Comparison of ENCODE assay signal across 27 mouse cellular contexts in genomic region chr17:35005158-35005557, GRCm38 (mm10). TPM values are rescaled to one million over a fixed set of nuclear protein-coding genes. Genes with fewer than 3 reads are reported as not detected.
DNase-seq lines count a peak whose midpoint lies in the region; ATAC-seq and TF ChIP-seq lines count a peak whose summit lies in the region.
"Had no signal": no experiment of that assay in that cellular context is flagged by ENCODE, and none has a peak within 500 bp of the region (broad histone marks: within the 10 kb centered on the region; RNA-seq: fewer than 3 reads in every experiment).

No protein-coding gene starts in this region.

- peaks cover 17% of the 10 kb centered on the region for H3K4me1 ChIP-seq in limb, embryonic 13.5 days
- H3K4me1 ChIP-seq in limb, embryonic 10.5 days = peaks cover 20% of the 10 kb centered on the region

- no peak overlapping the region for H3K4me3 ChIP-seq in gastrocnemius, adult 2 months
- H3K4me3 ChIP-seq in limb, embryonic 13.5 days = no peak overlapping the region
- H3K4me3 ChIP-seq in limb, embryonic 10.5 days = no peak overlapping the region
- H3K4me3 ChIP-seq: embryonic facial prominence, embryonic 15.5 days; limb, embryonic 15.5 days; myocyte had no signal

- H3K27me3 ChIP-seq in limb, embryonic 13.5 days = no peaks in the 10 kb centered on the region
- H3K27me3 ChIP-seq in limb, embryonic 10.5 days (ENCODE audit: low read depth, poor library complexity, severe bottlenecking) = no peaks in the 10 kb centered on the region
- H3K27me3 ChIP-seq: embryonic facial prominence, embryonic 15.5 days; limb, embryonic 15.5 days had no signal

- intact Hi-C loops in gastrocnemius, adult 2 months (cut with DNase I) = no loop called here

- H3K9me3 ChIP-seq in limb, embryonic 13.5 days = no peaks in the 10 kb centered on the region
- H3K9me3 ChIP-seq in limb, embryonic 10.5 days (replicated peaks) = no peaks in the 10 kb centered on the region
- H3K9me3 ChIP-seq: embryonic facial prominence, embryonic 15.5 days; limb, embryonic 15.5 days had no signal

- 0 out of 2 replicates have a peak overlapping the region, but pooled peaks have one; percentile 13 for H3K9ac ChIP-seq in limb, embryonic 13.5 days
- H3K9ac ChIP-seq: embryonic facial prominence, embryonic 15.5 days; limb, embryonic 15.5 days; lung, embryonic 14.5 days had no signal

- H3K36me3 ChIP-seq in limb, embryonic 13.5 days = peaks cover 60% of the 10 kb centered on the region
- peaks cover 73% of the 10 kb centered on the region for H3K36me3 ChIP-seq in limb, embryonic 10.5 days

- WGBS in limb, embryonic 13.5 days = 86% methylated on average over 10 of the region's 10 CpGs
- WGBS in limb, embryonic 10.5 days = 96% methylated on average over 10 of the region's 10 CpGs

- ATAC-seq in limb, embryonic 13.5 days (ENCODE audit: low FRiP score, low read depth) = no peak
- ATAC-seq: activated CD4-positive, CD25-positive, alpha-beta regulatory T cell, adult 4 months; forebrain, embryonic 16.5 days; midbrain, embryonic 16.5 days had no signal

- H3K4me2 ChIP-seq in limb, embryonic 13.5 days (replicated peaks) = no peak overlapping the region
- H3K4me2 ChIP-seq: embryonic facial prominence, embryonic 15.5 days; limb, embryonic 15.5 days; lung, embryonic 14.5 days had no signal

- DNase-seq in gastrocnemius, adult 2 months = peak; percentile 13
- no peak for DNase-seq in gastrocnemius, postnatal 25 days
- DNase-seq in limb, embryonic 10.5 days (ENCODE audit: low spot score) = no peak
- DNase-seq in spleen, postnatal 4 days (ENCODE audit: low spot score in 2 of 2) = peak; percentile 10 to 59
- no peak for DNase-seq in spleen, postnatal 36 days (ENCODE audit: low spot score in 2 of 2)
- DNase-seq in lung, adult 18-20 months = no peak
- DNase-seq: adrenal gland, adult 8-10 months; cerebellum, postnatal 36 days; gastrocnemius, postnatal 36 days; kidney, adult 2 months; layer of hippocampus, adult 9-11 months; lung, embryonic 14.5 days; right cerebral cortex, adult 18-20 months; thymus, adult 2 months had no signal

- TF ChIP-seq CTCF in gastrocnemius, adult 2 months (IDR thresholded peaks at IDR 0.05) = no peak

- no peak overlapping the region for H3K27ac ChIP-seq in gastrocnemius, adult 2 months
- no peak overlapping the region for H3K27ac ChIP-seq in limb, embryonic 13.5 days
- H3K27ac ChIP-seq in limb, embryonic 10.5 days = no peak overlapping the region
- H3K27ac ChIP-seq: embryonic facial prominence, embryonic 15.5 days; kidney, postnatal 0 days; limb, embryonic 15.5 days; stomach, postnatal 0 days had no signal

RNA-seq across cellular contexts. Expression of gene Vars, which starts 4.4 kb away (rescaled TPM):
- 10 to 100 TPM; 31.0 to 35.2 TPM for total RNA-seq in gastrocnemius, adult 2 months (2021)
- 10 to 100 TPM; 29.4 to 31.2 TPM for total RNA-seq in gastrocnemius, postnatal 25 days (2021)
- 102 and 110 TPM in 2 replicates for polyA plus RNA-seq in limb, embryonic 13.5 days (2015; fragmentation: Nextera tagmentation; extraction: Ambion mirVana)
- polyA plus RNA-seq in limb, embryonic 10.5 days (2016; fragmentation: Nextera tagmentation; extraction: Ambion mirVana) = 222 and 267 TPM in 2 replicates

RNA-seq across cellular contexts. Expression of gene Vwa7, which starts 11.2 kb away (rescaled TPM):
- total RNA-seq in gastrocnemius, adult 2 months (2021) = 10 to 100 TPM in 1 of 2 experiments, 1 to 10 TPM in 1; 7.8 to 14.4 TPM
- total RNA-seq in gastrocnemius, postnatal 25 days (2021) = 1 to 10 TPM; 9.0 to 9.6 TPM
- 0.17 TPM in 2 replicates for polyA plus RNA-seq in limb, embryonic 13.5 days (2015; fragmentation: Nextera tagmentation; extraction: Ambion mirVana)
- 0.15 and 0.23 TPM in 2 replicates for polyA plus RNA-seq in limb, embryonic 10.5 days (2016; fragmentation: Nextera tagmentation; extraction: Ambion mirVana)

RNA-seq across cellular contexts. Expression of gene Sapcd1, which starts 22.7 kb away (rescaled TPM):
- not detected for total RNA-seq in gastrocnemius, adult 2 months (2021)
- under 1 TPM in 1 of 2 experiments, not detected in 1; 0.31 TPM for total RNA-seq in gastrocnemius, postnatal 25 days (2021)
- 7.2 and 8.2 TPM in 2 replicates for polyA plus RNA-seq in limb, embryonic 13.5 days (2015; fragmentation: Nextera tagmentation; extraction: Ambion mirVana)
- 1.2 and 1.4 TPM in 2 replicates for polyA plus RNA-seq in limb, embryonic 10.5 days (2016; fragmentation: Nextera tagmentation; extraction: Ambion mirVana)
- total RNA-seq: gastrocnemius, postnatal 36 days; heart, adult 8-10 months; hematopoietic stem cell, adult 5-6 weeks; left cerebral cortex, adult 18-20 months had no signal

RNA-seq across cellular contexts. Expression of gene Lsm2, which starts 23.5 kb away (rescaled TPM):
- 10 to 100 TPM; 15.2 to 17.0 TPM for total RNA-seq in gastrocnemius, adult 2 months (2021)
- 10 to 100 TPM; 15.0 to 15.4 TPM for total RNA-seq in gastrocnemius, postnatal 25 days (2021)
- polyA plus RNA-seq in limb, embryonic 13.5 days (2015; fragmentation: Nextera tagmentation; extraction: Ambion mirVana) = 196 and 200 TPM in 2 replicates
- polyA plus RNA-seq in limb, embryonic 10.5 days (2016; fragmentation: Nextera tagmentation; extraction: Ambion mirVana) = 320 and 365 TPM in 2 replicates

RNA-seq across cellular contexts. Expression of gene Hspa1l, which starts 32.7 kb away (rescaled TPM):
- 10 to 100 TPM; 14.9 to 31.2 TPM for total RNA-seq in gastrocnemius, adult 2 months (2021)
- total RNA-seq in gastrocnemius, postnatal 25 days (2021) = 10 to 100 TPM; 21.5 to 31.8 TPM
- polyA plus RNA-seq in limb, embryonic 13.5 days (2015; fragmentation: Nextera tagmentation; extraction: Ambion mirVana) = 0.49 and 0.81 TPM in 2 replicates
- 0.58 and 0.85 TPM in 2 replicates for polyA plus RNA-seq in limb, embryonic 10.5 days (2016; fragmentation: Nextera tagmentation; extraction: Ambion mirVana)
- total RNA-seq: megakaryocyte-erythroid progenitor cell, adult 5-6 weeks had no signal

Comparison
In these comparisons a context has a peak if more than half of its experiments do, and no peak if none do; other contexts are left out.
1. DNase-seq: peak in gastrocnemius, adult 2 months (single experiment) and spleen, postnatal 4 days (2 of 2); none in gastrocnemius, postnatal 25 days (single experiment), limb, embryonic 10.5 days (single experiment), spleen, postnatal 36 days (0 of 2) and lung, adult 18-20 months (0 of 2).